Mouse (Mus musculus): ENCODE data around the gene Fmnl3. TPM values are rescaled to one million over a fixed set of nuclear protein-coding genes. Genes with fewer than 3 reads are reported as not detected.

Fmnl3 gene
- polyA plus RNA-seq, 1 experiment from 2014 or later = 14.1 TPM

DNA sequence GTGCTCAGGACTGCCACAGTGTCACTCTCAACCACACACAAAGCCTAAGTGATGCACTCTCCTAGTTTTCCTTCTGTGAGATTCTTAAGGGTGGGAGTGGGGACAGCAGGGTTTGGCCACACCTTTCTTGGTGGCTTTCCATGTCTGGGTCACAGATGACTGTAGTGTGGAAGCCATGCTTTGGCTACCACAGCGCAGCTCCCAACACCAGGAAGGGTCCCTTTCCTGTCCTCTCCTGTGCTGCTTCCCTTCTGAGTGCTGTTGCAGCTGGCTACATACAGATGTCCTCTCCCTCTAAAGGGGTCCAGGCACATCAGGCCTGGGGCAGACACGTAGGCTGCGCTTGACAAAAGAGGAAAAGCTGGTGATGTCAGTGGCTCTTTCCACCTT lies 36.6 kb downstream of the Fmnl3 start:
- Histone ChIP-seq H3K27me3 (no peaks in the 10 kb centered on the region), H3K27ac (peak overlapping the region; percentile 68), H3K36me3 (replicated peaks) (peaks cover under 1% of the 10 kb centered on the region; the same call in 1 of the 2 replicates), H3K4me1 (peaks cover 7% of the 10 kb centered on the region; the same call in 1 of the 2 replicates), H3K4me2 (no peak overlapping the region), H3K9me3 (no peaks in the 10 kb centered on the region), H3K9ac (no peak overlapping the region), H3K4me3 (replicated peaks) (no peak overlapping the region)
- 85% methylated on average over 3 of the region's 3 CpGs for WGBS
- no peak for ATAC-seq (ENCODE audit: low FRiP score)

DNA sequence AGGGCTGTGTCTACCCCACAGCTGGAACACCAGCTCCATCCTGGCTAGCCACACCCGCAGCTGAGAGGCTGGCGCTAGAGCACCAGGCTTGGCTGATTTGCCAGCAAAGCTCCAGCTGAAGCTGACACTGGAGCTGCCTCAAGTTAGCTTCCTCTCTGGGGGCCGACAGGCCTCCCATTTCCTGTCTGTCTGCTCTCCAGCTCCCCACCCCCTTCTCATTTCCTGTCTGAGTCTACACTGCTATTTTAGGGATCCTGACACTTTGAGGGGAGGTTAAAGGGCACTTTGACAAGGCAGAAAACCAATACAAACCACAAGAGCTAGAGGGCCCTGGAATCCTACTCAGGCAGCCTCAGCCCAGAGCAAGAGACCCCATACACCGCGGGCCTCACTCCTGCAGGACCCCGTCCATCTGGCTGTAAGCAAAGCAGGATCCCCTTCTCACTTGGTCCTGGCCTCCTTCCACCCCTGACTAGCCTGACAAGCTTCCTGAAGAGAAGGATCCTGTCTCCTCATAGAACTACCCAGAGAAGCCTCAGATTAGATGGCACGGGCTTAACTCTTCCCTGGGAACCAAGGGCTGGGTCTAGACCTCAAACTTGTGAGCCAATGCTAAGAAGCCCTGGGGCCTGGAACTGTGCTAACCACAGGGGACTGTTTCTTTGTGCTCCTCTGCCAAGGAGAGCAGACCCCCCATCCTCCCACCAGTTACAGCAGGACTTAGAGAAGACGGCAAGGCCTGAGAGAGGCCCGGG lies 37.2 kb downstream of the Fmnl3 start:
- ATAC-seq (ENCODE audit: low FRiP score) = no peak
- WGBS = 74% methylated on average over 9 of the region's 9 CpGs
- Histone ChIP-seq H3K4me2 (no peak overlapping the region), H3K4me3 (replicated peaks) (no peak overlapping the region), H3K27ac (peak overlapping the region; percentile 68), H3K9me3 (no peaks in the 10 kb centered on the region), H3K36me3 (replicated peaks) (peaks cover 6% of the 10 kb centered on the region; the same call in 1 of the 2 replicates), H3K4me1 (peaks cover 7% of the 10 kb centered on the region; the same call in 1 of the 2 replicates), H3K9ac (0 out of 2 replicates have a peak overlapping the region, but pooled peaks have one; percentile 17), H3K27me3 (no peaks in the 10 kb centered on the region)

DNA sequence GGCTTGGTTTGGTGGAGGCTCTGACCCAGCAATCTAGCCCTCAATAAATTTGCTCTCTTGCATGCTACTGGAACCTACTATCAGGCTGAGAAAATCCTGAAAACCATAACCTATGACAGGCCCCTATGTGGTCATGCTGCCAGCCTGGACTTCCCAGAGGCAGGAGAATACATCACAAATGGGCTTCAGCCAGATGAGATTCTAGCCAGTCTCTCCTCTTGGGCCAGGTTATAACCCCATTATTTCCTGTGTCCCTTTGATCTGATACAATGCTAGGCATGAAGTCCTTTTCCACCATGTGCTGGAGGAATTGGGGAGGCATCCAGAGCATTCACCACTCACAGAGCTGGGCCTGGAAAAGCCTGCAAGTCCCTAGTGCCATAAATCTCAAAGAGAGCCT lies 38.2 kb downstream of the Fmnl3 start:
- Histone ChIP-seq H3K9me3 (0 out of 2 replicates have a peak, but pooled peaks cover under 1% of the 10 kb centered on the region), H3K9ac (no peak overlapping the region), H3K4me2 (no peak overlapping the region), H3K4me3 (replicated peaks) (no peak overlapping the region), H3K4me1 (peaks cover 7% of the 10 kb centered on the region; the same call in 1 of the 2 replicates), H3K27ac (peak overlapping the region; percentile 68), H3K27me3 (no peaks in the 10 kb centered on the region), H3K36me3 (replicated peaks) (peaks cover 16% of the 10 kb centered on the region)
- ATAC-seq (ENCODE audit: low FRiP score) = no peak

DNA sequence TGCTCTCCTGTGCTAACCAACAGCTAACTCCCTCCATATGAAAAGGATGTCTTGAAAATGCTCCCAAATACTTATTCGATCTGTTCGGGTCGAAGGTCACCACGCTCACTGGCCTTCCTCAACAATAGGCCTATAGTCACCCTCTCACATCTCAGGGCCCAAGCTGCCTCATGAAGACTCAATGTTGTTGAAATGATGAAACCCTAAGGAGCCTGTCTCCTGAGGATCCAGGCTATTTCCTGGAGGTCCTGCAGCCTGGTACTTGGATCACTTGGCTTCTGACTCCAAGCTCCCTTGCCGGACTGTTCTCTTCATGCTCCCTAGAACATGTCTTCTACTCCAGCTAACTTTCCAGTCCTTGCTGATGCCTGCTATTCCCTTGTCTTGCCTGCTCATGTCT lies 38.9 kb downstream of the Fmnl3 start:
- H3K4me2 ChIP-seq = no peak overlapping the region
- no peak overlapping the region for H3K4me3 ChIP-seq (replicated peaks)
- H3K9ac ChIP-seq = no peak overlapping the region
- ATAC-seq (ENCODE audit: low FRiP score) = no peak
- H3K27me3 ChIP-seq = no peaks in the 10 kb centered on the region
- 67% methylated on average over 5 of the region's 5 CpGs for WGBS
- H3K27ac ChIP-seq = no peak overlapping the region
- peaks cover 7% of the 10 kb centered on the region; the same call in 1 of the 2 replicates for H3K4me1 ChIP-seq
- 0 out of 2 replicates have a peak, but pooled peaks cover 2% of the 10 kb centered on the region for H3K9me3 ChIP-seq
- peaks cover 23% of the 10 kb centered on the region for H3K36me3 ChIP-seq (replicated peaks)

DNA sequence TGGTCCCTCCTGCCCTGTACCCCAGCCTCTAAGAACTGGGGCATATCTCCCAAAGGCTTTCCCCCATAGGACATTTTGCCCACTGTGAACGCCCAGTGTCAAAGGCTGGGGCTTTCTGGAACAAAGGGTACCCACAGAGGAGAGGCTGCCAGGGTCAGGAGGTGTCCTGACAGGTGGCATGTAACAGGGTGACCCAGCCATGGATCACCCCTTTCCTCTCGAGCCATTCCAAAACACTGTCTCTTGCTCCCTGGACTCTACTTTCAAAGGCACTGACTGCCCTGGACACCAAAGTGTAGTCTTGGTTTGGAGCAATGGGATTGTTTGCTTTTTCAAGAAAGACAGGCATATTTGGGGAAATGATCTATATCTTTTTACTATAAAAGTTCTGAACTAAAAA lies 40.0 kb downstream of the Fmnl3 start:
- Histone ChIP-seq H3K27me3 (no peaks in the 10 kb centered on the region), H3K9ac (no peak overlapping the region), H3K4me3 (replicated peaks) (no peak overlapping the region), H3K27ac (no peak overlapping the region), H3K4me1 (peaks cover 7% of the 10 kb centered on the region; the same call in 1 of the 2 replicates), H3K9me3 (0 out of 2 replicates have a peak, but pooled peaks cover 2% of the 10 kb centered on the region), H3K36me3 (replicated peaks) (peaks cover 29% of the 10 kb centered on the region), H3K4me2 (no peak overlapping the region)
- ATAC-seq (ENCODE audit: low FRiP score) = no peak
- 80% methylated on average over 2 of the region's 2 CpGs for WGBS

DNA sequence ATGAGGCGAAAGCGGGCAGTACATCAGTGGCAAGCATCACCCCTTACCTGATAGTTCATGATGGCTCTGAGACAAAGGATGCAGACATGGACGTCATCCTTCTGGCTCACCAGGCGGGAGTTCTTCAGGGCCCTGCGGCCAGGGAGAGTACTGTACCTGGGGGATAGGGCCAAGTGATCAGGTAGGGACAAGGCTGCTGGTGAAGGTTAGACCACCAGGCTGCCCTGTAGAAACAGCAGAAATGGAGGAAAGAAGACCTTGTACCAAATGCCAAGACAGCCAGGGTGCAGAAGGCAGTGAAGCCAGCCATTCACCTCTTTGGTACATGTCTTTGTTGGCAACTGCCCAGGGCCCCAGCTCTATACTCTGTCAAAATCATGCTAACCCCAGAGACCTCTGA lies 42.3 kb downstream of the Fmnl3 start:
- 0 out of 2 replicates have a peak, but pooled peaks cover 2% of the 10 kb centered on the region for H3K9me3 ChIP-seq

DNA sequence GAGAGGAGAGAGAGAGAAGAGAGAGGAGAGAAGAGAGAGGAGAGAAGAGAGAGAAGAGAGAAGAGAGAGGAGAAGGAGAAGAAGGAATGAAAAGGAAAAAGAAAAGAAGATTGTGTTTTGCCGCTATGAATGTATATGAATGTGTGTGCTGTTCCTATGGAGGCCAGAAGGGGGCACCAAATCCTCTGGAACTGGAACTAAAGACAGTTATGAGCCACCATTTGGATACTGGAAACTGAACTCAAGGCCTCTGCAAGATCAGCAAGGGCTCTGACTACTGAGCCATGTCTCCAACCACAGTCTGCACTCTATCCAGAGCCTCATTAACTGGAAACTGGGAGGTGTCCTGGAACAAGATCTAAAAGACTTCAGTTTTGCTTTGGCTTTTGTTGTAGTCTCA lies 43.3 kb downstream of the Fmnl3 start:
- Histone ChIP-seq H3K4me3 (replicated peaks) (no peak overlapping the region), H3K27me3 (no peaks in the 10 kb centered on the region), H3K36me3 (replicated peaks) (peaks cover 59% of the 10 kb centered on the region), H3K9me3 (0 out of 2 replicates have a peak, but pooled peaks cover 2% of the 10 kb centered on the region), H3K27ac (no peak overlapping the region), H3K4me1 (no peaks in the 10 kb centered on the region), H3K9ac (no peak overlapping the region), H3K4me2 (no peak overlapping the region)
- no peak for ATAC-seq (ENCODE audit: low FRiP score)
- WGBS = 72% methylated on average over 1 of the region's 1 CpGs

More for the DNA sequence above, 42.3 kb downstream of the Fmnl3 start:
- Histone ChIP-seq H3K4me1 (no peaks in the 10 kb centered on the region), H3K9ac (no peak overlapping the region), H3K27me3 (no peaks in the 10 kb centered on the region), H3K36me3 (replicated peaks) (peaks cover 49% of the 10 kb centered on the region), H3K4me2 (no peak overlapping the region), H3K27ac (no peak overlapping the region), H3K4me3 (replicated peaks) (no peak overlapping the region)
- 93% methylated on average over 5 of the region's 5 CpGs for WGBS
- ATAC-seq (ENCODE audit: low FRiP score) = no peak

DNA sequence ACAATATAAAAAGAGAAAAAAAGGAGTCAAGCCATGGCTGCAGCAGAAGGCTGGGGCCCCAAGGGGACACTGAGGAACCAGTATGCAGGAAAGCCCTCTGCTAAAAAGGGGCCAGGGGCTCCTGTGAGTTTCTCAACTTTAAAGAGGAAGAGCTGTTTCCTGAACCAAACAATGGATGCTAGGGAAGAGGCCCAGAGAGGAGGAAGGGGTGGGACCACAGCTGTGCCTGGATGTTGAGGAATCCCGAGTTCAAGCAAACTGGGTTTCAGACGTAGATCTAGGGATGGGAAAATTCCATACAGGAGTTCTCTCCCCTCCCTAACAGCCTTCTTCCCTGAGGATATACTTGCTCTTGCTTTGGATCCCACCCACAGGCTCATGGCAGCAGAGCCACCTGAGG lies 43.9 kb downstream of the Fmnl3 start:
- peaks cover 65% of the 10 kb centered on the region for H3K36me3 ChIP-seq (replicated peaks)
- H3K4me2 ChIP-seq = no peak overlapping the region
- no peaks in the 10 kb centered on the region for H3K4me1 ChIP-seq
- no peak overlapping the region for H3K4me3 ChIP-seq (replicated peaks)
- H3K27ac ChIP-seq = no peak overlapping the region
- H3K9me3 ChIP-seq = 0 out of 2 replicates have a peak, but pooled peaks cover 2% of the 10 kb centered on the region
- WGBS = 78% methylated on average over 2 of the region's 2 CpGs
- no peaks in the 10 kb centered on the region for H3K27me3 ChIP-seq
- ATAC-seq (ENCODE audit: low FRiP score) = no peak
- H3K9ac ChIP-seq = no peak overlapping the region

DNA sequence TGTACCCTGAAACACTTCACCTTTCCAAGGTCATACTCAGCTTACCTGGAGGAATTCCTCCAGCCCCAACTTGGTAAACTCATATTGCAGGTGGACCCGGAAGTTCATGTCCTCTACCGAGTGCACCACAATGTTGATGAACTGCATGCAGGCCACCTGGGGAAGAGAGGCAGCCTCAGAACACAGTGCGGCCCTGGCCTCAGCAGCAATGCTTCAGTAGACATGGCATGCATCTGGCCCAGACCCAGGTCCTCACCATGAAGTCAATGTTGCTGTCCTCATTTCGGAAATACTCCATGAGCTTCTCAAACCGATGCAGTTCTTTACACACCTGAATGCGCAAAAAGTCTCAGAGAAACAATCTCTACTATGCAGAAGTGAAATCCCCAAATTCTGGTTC lies 44.7 kb downstream of the Fmnl3 start:
- Histone ChIP-seq H3K27me3 (no peaks in the 10 kb centered on the region), H3K9me3 (0 out of 2 replicates have a peak, but pooled peaks cover 2% of the 10 kb centered on the region), H3K27ac (no peak overlapping the region), H3K9ac (no peak overlapping the region), H3K36me3 (replicated peaks) (peaks cover 72% of the 10 kb centered on the region), H3K4me3 (replicated peaks) (no peak overlapping the region), H3K4me2 (no peak overlapping the region), H3K4me1 (no peaks in the 10 kb centered on the region)
- no peak for ATAC-seq (ENCODE audit: low FRiP score)
- WGBS = 95% methylated on average over 6 of the region's 6 CpGs

DNA sequence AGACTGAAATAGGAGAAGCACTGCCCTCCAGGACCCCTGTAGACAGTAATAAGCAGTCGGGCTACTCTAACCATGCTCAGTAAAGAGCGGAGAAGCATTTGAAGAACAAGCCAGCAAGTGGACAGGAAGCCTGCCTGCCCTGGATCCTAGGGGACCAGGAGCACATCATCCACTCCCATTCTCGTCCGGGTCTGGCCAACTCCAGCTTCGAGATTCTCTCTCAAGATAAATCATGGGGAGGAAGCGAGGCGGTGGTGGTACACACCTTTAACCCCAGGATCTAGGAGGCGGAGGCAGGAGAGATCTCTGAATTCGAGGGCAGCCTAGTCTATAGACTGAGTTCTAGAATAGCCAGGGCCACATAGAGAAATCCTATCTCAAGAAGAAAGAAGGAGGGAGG lies 46.1 kb downstream of the Fmnl3 start:
- Histone ChIP-seq H3K9me3 (0 out of 2 replicates have a peak, but pooled peaks cover 2% of the 10 kb centered on the region), H3K27ac (no peak overlapping the region), H3K27me3 (no peaks in the 10 kb centered on the region), H3K4me2 (no peak overlapping the region), H3K36me3 (replicated peaks) (peaks cover 86% of the 10 kb centered on the region), H3K9ac (no peak overlapping the region), H3K4me1 (no peaks in the 10 kb centered on the region), H3K4me3 (replicated peaks) (no peak overlapping the region)
- 92% methylated on average over 9 of the region's 9 CpGs for WGBS
- no peak for ATAC-seq (ENCODE audit: low FRiP score)

DNA sequence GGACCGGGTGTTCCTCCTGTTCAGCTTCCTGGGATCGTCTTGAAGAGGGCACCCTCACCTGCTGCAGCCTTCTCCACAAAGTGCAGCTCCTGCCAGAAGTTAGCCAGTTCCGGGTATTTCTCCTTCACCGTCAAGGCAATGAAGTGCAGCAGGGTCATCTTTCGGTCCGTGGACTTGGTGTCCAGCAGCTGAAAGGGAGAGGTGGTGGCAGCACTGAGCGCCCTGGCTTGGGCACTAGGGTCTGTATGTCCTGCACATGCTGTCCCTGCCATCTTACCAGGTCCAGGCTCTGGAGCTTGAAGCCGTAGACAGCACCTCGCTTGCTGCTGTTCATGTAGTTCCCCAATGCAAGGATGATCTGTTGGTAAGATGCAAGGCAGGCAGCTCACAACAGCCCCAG lies 49.3 kb downstream of the Fmnl3 start:
- H3K36me3 ChIP-seq (replicated peaks) = peaks cover 91% of the 10 kb centered on the region
- 89% methylated on average over 9 of the region's 9 CpGs for WGBS

DNA sequence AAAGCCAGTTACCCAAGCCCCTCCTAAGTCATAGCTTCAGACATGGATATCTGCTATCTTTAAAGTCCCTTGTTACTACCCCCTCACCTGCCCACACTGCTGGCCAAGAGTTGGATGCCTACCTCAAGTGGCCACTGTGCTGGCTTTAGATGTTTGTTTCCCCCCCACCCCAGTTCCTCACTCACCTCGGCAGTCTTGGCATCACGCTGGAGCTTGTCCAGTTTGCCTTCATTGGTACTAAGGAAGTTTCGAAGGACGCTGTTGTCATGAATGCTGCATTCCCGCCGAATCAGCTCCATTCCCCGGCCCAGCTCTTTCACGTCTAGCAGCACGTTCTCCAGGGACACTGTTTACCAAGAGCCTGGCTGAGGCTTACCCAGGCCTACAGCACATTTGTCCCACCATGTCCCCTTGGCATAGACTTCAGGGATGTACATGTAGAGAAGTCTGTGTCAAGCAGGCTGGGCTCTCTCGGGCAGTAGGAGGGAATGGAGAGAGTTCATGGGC lies 50.1 kb downstream of the Fmnl3 start:
- no peak for ATAC-seq (ENCODE audit: low FRiP score)
- H3K4me2 ChIP-seq = no peak overlapping the region
- H3K27me3 ChIP-seq = no peaks in the 10 kb centered on the region
- no peaks in the 10 kb centered on the region for H3K9me3 ChIP-seq
- H3K4me3 ChIP-seq (replicated peaks) = no peak overlapping the region
- H3K4me1 ChIP-seq = no peaks in the 10 kb centered on the region
- 0 out of 2 replicates have a peak overlapping the region, but pooled peaks have one; percentile 19 for H3K27ac ChIP-seq
- H3K9ac ChIP-seq = no peak overlapping the region
- H3K36me3 ChIP-seq (replicated peaks) = peaks cover 92% of the 10 kb centered on the region
- WGBS = 87% methylated on average over 10 of the region's 10 CpGs

More for the DNA sequence above, 49.3 kb downstream of the Fmnl3 start:
- Histone ChIP-seq H3K27me3 (no peaks in the 10 kb centered on the region), H3K4me3 (replicated peaks) (no peak overlapping the region), H3K9ac (no peak overlapping the region), H3K27ac (no peak overlapping the region), H3K9me3 (no peaks in the 10 kb centered on the region), H3K4me1 (no peaks in the 10 kb centered on the region), H3K4me2 (no peak overlapping the region)
- no peak for ATAC-seq (ENCODE audit: low FRiP score)
